Mouse (Mus musculus) liver, postnatal 0 days (tissue): ENCODE data around the gene Zfp988.
"Not testable (repeated sequence)": the region's sequence is repeated elsewhere in the genome, so short reads cannot be mapped to it uniquely, and the experiment has no call there.

Experiments
- CTCF ChIP-seq: sonication (generic); IDR thresholded peaks from 2 replicates; pipeline ENCODE4 v1.5.1; 2016; ENCODE audit warnings: antibody characterized with exemption, low read depth
- EP300 ChIP-seq: IDR thresholded peaks from 2 replicates; pipeline ENCODE4 v1.6.1; 2016; ENCODE audit warnings: antibody characterized with exemption, low read depth, mild to moderate bottlenecking

DNA sequence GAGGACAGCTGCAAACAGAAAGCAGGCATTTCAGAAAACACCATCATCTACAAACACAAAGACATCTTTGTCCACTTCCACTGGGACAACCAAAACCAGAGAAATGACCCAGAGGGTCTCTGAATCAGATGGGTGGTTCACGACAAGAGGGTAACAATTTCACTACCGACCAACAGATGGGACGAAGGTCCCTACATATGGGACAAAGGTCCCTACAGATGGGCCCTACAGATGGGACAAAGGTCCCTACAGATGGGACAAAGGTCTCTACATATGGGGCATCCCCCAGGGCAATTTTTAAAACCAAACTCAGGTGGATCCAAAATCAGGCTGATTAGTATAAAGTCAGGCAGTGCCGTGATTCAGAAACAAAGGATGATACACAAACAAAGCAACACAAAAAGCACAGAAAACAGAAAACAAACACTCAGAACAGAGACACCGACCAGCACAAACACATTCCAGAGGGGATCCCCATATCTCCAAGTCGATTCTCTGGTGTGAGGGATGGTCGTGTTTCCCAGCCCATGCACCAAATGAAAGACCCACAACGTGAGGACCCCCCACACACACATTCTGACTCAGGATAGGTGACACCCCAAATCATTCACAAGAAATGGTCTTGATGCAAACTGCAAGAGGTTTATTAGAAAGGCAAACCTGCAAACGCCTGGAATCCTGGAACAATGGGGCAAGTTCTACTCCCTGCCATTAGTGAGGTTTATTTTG lies 44.4 kb downstream of the Zfp988 start:
- TF ChIP-seq CTCF, EP300: not testable (repeated sequence)
